Mouse (Mus musculus) C2C12 (cell line): Measurements from ENCODE around the gene Sdk2. TPM values are rescaled to one million over a fixed set of nuclear protein-coding genes. Genes with fewer than 3 reads are reported as not detected.

Source experiments
- H3K27me3 ChIP-seq: one replicate; pipeline ENCODE4 v1.6.1; 2011; ENCODE audit not compliant: control insufficient read depth, insufficient read depth, insufficient read length
- H3K36me3 ChIP-seq: one replicate; pipeline ENCODE4 v1.6.1; 2011; ENCODE audit not compliant: control insufficient read depth, insufficient read depth
- H3K4me3 ChIP-seq: one replicate; pipeline ENCODE4 v1.5.1; 2011; ENCODE audit warnings: mild to moderate bottlenecking, control low read depth; ENCODE audit not compliant: poor library complexity, insufficient read depth, severe bottlenecking
- H3K79me2 ChIP-seq: one replicate; pipeline ENCODE4 v1.6.1; 2011; ENCODE audit not compliant: control insufficient read depth, insufficient read depth
- H3K79me3 ChIP-seq: one replicate; pipeline ENCODE4 v1.6.1; 2011; ENCODE audit warnings: low read depth, control low read depth
- H3ac ChIP-seq: one replicate; pipeline ENCODE3; 2011; ENCODE audit warnings: low read depth; ENCODE audit not compliant: control insufficient read depth, insufficient read length
- CEBPB ChIP-seq: IDR thresholded peaks from one replicate; pipeline ENCODE4 v1.6.1; 2011; ENCODE audit warnings: low read depth, mild to moderate bottlenecking, control low read depth, moderate library complexity
- CTCF ChIP-seq: IDR thresholded peaks from one replicate; pipeline ENCODE4 v1.5.1; 2011; ENCODE audit not compliant: control insufficient read depth, insufficient read depth, insufficient read length
- FOSL1 ChIP-seq: IDR thresholded peaks from one replicate; pipeline ENCODE4 v1.8.0; 2011; ENCODE audit warnings: mild to moderate bottlenecking, low read length; ENCODE audit not compliant: poor library complexity, insufficient read depth, severe bottlenecking
- MAX ChIP-seq: IDR thresholded peaks from one replicate; pipeline ENCODE4 v1.6.1; 2011; ENCODE audit warnings: mild to moderate bottlenecking, control low read depth
- MYOD1 ChIP-seq: IDR thresholded peaks from one replicate; pipeline ENCODE4 v1.6.1; 2011; ENCODE audit warnings: low read depth; ENCODE audit not compliant: control insufficient read depth, insufficient read length
- MYOG ChIP-seq: IDR thresholded peaks from one replicate; pipeline ENCODE4 v1.6.1; 2011; ENCODE audit not compliant: control insufficient read depth, insufficient read length; ENCODE audit errors: extremely low read depth
- USF1 ChIP-seq: IDR thresholded peaks from one replicate; pipeline ENCODE4 v1.6.1; 2011; ENCODE audit warnings: low read depth, mild to moderate bottlenecking, control low read depth, moderate library complexity
- long read RNA-seq, 2 experiments: library from polyadenylated mRNA; unstranded; transcript quantifications; one replicate each; pipeline ENCODE4 v2.0.0; 2019 to 2020
- polyA plus RNA-seq: library from polyadenylated mRNA; unstranded; fragments of >200 nt; fragmentation: generic; extraction: Trizol; gene quantifications from one replicate; pipeline ENCODE4 v1.2.1, GENCODE M21; 2012; ENCODE audit warnings: missing spikeins

Gene Sdk2
- polyA plus RNA-seq: 0.05 TPM
- long read RNA-seq, experiment 1, partial matches to known transcripts: 0 of 1 reads
- long read RNA-seq, experiment 1, other reads (novel, unspliced or antisense): 1 of 1 reads
- long read RNA-seq, experiment 2: 0 reads

DNA sequence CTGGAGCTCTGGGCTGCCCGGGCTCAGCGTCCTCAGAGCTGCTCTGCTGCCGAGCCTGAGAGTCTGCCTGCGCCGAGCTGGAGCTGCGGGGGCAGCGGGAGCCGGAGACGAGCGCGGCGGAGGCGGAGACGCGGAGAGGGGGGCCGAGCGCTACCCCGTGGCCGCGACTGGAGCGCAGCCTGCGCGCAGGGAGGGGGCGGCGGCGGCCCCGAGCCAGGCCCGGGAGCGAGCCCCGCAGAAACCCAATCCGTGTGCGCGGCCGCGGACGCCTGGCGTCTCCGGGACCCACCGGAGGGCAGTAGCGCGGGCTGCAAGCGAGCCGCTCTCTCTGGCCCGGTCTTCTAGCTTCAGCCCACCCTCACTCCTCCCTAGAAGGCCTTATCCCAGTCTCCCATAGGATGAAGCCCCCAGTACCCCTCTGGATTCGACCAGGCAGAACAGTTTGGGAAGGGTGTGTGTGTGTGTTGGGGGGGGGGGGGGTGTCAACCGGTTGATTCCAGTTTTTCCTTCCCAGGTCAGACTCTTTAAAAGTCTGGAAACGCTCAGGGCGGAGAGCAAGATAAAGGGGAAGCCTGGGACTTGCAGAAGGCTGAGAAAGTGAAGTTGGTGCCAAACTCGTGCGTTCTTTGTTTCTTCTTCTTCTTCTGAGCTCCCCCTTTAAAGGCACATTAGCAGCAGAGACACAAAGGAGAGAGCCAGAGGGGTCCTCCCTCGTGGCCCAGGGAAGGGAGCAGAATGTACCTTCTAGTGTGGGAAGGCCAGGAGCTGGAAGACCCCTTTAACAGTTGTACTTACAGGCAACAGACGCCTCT, at the start of gene Sdk2:
Gene Sdk2, minus strand, starts transcription at position 96 of the 812 bp plus-strand sequence.
- Histone ChIP-seq H3ac (no peak within 1 kb of the TSS), H3K27me3 (no peaks in the 10 kb centered on the region), H3K36me3 (no peaks in the 10 kb centered on the region), H3K4me3 (no peak within 1 kb of the TSS), H3K79me3 (no peaks in the 10 kb centered on the region), H3K79me2 (no peaks in the 10 kb centered on the region)
- TF ChIP-seq FOSL1 (no peak), CTCF (no peak), MAX (no peak), USF1 (no peak), CEBPB (no peak), MYOD1 (no peak), MYOG (no peak)

DNA sequence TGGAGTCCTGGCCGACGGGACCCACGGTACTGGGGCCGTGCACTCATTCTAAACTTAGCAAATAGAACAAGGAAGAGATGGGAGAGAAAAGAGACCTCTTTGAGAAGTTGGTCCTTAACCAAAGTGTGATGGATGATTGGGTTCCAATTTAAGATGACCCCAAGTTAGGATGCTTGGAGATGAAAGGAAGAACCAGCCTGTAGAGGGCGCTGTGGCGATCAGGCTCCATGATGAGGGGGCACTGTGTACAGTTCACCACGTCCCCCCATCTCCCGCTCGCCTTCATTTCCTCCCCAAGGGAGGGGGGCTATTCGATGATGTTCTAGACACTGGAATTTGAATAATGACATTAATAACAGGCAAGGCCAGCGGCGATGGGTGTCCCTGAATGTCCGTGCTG, 48.2 kb upstream of the Sdk2 start:
- H3K4me3 ChIP-seq: no peak overlapping the region
- no peaks in the 10 kb centered on the region for H3K36me3 ChIP-seq
- no peak for TF ChIP-seq CEBPB
- TF ChIP-seq MYOG: no peak
- TF ChIP-seq CTCF: no peak
- TF ChIP-seq USF1: no peak
- no peak for TF ChIP-seq FOSL1
- no peak for TF ChIP-seq MYOD1
- no peak for TF ChIP-seq MAX
- no peak overlapping the region for H3ac ChIP-seq
- H3K27me3 ChIP-seq: no peaks in the 10 kb centered on the region
- no peaks in the 10 kb centered on the region for H3K79me2 ChIP-seq
- no peaks in the 10 kb centered on the region for H3K79me3 ChIP-seq

GRCm38 (mm10) chr11:114114674-114115073, 47.8 kb upstream of the Sdk2 start:
- Histone ChIP-seq H3K4me3 (no peak overlapping the region), H3K36me3 (no peaks in the 10 kb centered on the region), H3K79me2 (no peaks in the 10 kb centered on the region), H3K27me3 (no peaks in the 10 kb centered on the region), H3K79me3 (no peaks in the 10 kb centered on the region), H3ac (no peak overlapping the region)
- TF ChIP-seq FOSL1: no peak
- no peak for TF ChIP-seq MYOD1
- TF ChIP-seq CEBPB: no peak
- TF ChIP-seq CTCF: no peak
- no peak for TF ChIP-seq MAX
- no peak for TF ChIP-seq MYOG
- no peak for TF ChIP-seq USF1

DNA sequence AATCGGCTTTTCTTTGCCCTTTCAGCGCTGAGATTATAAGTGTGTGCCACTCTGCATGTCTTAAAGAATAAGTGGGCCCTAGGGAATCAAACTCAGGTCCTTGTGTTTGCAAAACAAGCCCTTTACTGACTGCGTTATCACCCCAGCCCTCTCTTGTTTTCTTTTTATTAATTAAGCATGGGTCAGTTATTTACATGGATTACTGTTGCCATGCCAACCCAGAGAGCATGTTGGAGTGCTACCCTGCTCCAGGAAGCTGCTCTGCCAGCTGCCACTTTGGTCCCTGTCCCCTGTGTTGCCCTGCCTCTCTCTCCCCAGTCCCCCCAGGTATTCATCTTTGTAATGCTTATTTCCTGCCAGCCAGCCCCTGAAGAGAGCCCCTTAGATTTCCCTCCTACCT, 44.0 kb upstream of the Sdk2 start:
- no peak for TF ChIP-seq CTCF
- TF ChIP-seq MAX: no peak
- TF ChIP-seq MYOG: no peak
- no peak for TF ChIP-seq CEBPB
- TF ChIP-seq MYOD1: no peak
- no peak for TF ChIP-seq FOSL1
- no peak for TF ChIP-seq USF1
- Histone ChIP-seq H3K79me2 (no peaks in the 10 kb centered on the region), H3K4me3 (no peak overlapping the region), H3K36me3 (no peaks in the 10 kb centered on the region), H3K79me3 (no peaks in the 10 kb centered on the region), H3ac (no peak overlapping the region), H3K27me3 (no peaks in the 10 kb centered on the region)

- H3K79me2 ChIP-seq: no peaks in the 10 kb centered on the region
- H3ac ChIP-seq: no peak overlapping the region
- no peak overlapping the region for H3K4me3 ChIP-seq
- no peaks in the 10 kb centered on the region for H3K27me3 ChIP-seq
- no peaks in the 10 kb centered on the region for H3K36me3 ChIP-seq
- no peak for TF ChIP-seq FOSL1
- no peak for TF ChIP-seq MYOD1
- no peak for TF ChIP-seq MAX
- TF ChIP-seq MYOG: no peak
- no peak for TF ChIP-seq CTCF
- TF ChIP-seq USF1: no peak
- TF ChIP-seq CEBPB: no peak
- no peaks in the 10 kb centered on the region for H3K79me3 ChIP-seq
Observed at GRCm38 (mm10) chr11:114093636-114094035, 26.8 kb upstream of the Sdk2 start.

DNA sequence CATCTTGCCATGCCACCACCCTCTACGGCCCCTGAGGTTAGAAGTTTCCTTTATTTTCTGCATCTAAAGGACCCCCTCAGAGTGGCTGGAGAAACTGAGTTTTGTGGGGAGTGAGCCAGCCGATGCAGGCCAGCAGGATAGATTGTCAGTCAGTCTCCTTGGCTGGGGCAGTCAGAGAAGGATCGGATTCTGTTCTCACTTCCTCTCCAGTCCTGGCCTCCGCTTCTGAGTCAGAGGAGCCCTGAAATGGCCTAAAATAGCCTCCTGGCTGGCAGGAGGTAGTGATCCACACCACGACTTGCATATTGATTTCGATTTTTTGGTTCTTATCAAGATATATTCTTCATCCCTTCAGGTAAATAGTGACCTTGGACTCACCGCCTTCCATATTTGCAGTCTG, 26.3 kb upstream of the Sdk2 start:
- Histone ChIP-seq H3K36me3 (no peaks in the 10 kb centered on the region), H3K79me2 (no peaks in the 10 kb centered on the region), H3K79me3 (no peaks in the 10 kb centered on the region), H3ac (no peak overlapping the region), H3K27me3 (no peaks in the 10 kb centered on the region), H3K4me3 (no peak overlapping the region)
- no peak for TF ChIP-seq CTCF
